Mouse (Mus musculus): ENCODE results near the gene P2rx7. TPM values are rescaled to one million over a fixed set of nuclear protein-coding genes. Genes with fewer than 3 reads are reported as not detected.

P2rx7 gene
- polyA plus RNA-seq, 2 experiments, result 1.7 to 3.6 TPM

GRCm38 (mm10) chr5:122613908-122614732 lies 29.6 kb upstream of the P2rx7 start, which contains the start of gene Ift81:
Gene Ift81 (minus strand): TSS chr5:122614518.
- H3K27me3 ChIP-seq (ENCODE audit: control insufficient read depth, insufficient read depth, low read length), result no peaks in the 10 kb centered on the region
- DNase-seq (ENCODE audit: low spot score) (peak; percentile 97), ATAC-seq (ENCODE audit: low FRiP score, low read depth) (peak; percentile 93)
- peaks cover 7% of the 10 kb centered on the region for H3K36me3 ChIP-seq (ENCODE audit: control insufficient read depth, insufficient read depth, low read length)
- no peaks in the 10 kb centered on the region for H3K9me3 ChIP-seq (ENCODE audit: control insufficient read depth, low read length)
- peaks cover 10% of the 10 kb centered on the region for H3K4me1 ChIP-seq (ENCODE audit: control insufficient read depth, insufficient read depth, low read length)
- peak within 1 kb of the TSS; percentile 92 for H3K27ac ChIP-seq (replicated peaks; ENCODE audit: low read depth, low read length)
- WGBS, result 2% methylated on average over 58 of the region's 67 CpGs
- peak within 1 kb of the TSS; percentile 90 for H3K4me3 ChIP-seq (replicated peaks; ENCODE audit: low read length)
- H3K9ac ChIP-seq (ENCODE audit: low read depth, low read length, severe bottlenecking), result peak within 1 kb of the TSS; percentile 91
- 0 out of 2 replicates have a peak, but pooled peaks have one; percentile 40 for TF ChIP-seq POLR2A (IDR thresholded peaks at IDR 0.05; ENCODE audit: borderline replicate concordance, extremely low read depth, insufficient read depth, insufficient read length)
- peak within 1 kb of the TSS; percentile 62 for H3K4me2 ChIP-seq (replicated peaks; ENCODE audit: low read depth, low read length, severe bottlenecking)

- Histone ChIP-seq H3K36me3 (ENCODE audit: control insufficient read depth, insufficient read depth, low read length) (no peaks in the 10 kb centered on the region), H3K9ac (ENCODE audit: low read depth, low read length, severe bottlenecking) (no peak overlapping the region), H3K9me3 (ENCODE audit: control insufficient read depth, low read length) (no peaks in the 10 kb centered on the region), H3K4me2 (replicated peaks; ENCODE audit: low read depth, low read length, severe bottlenecking) (no peak overlapping the region), H3K27me3 (ENCODE audit: control insufficient read depth, insufficient read depth, low read length) (no peaks in the 10 kb centered on the region), H3K4me3 (replicated peaks; ENCODE audit: low read length) (no peak overlapping the region), H3K27ac (replicated peaks; ENCODE audit: low read depth, low read length) (no peak overlapping the region), H3K4me1 (ENCODE audit: control insufficient read depth, insufficient read depth, low read length) (peaks cover 14% of the 10 kb centered on the region)
- TF ChIP-seq POLR2A (IDR thresholded peaks at IDR 0.05; ENCODE audit: borderline replicate concordance, extremely low read depth, insufficient read depth, insufficient read length), result no peak
- WGBS, result 65% methylated on average over 5 of the region's 5 CpGs
- no peak for DNase-seq (ENCODE audit: low spot score)
- no peak for ATAC-seq (ENCODE audit: low FRiP score, low read depth)
Measured at GRCm38 (mm10) chr5:122617718-122618117, 26.0 kb upstream of the P2rx7 start.

- 66% methylated on average over 9 of the region's 9 CpGs for WGBS
- DNase-seq (ENCODE audit: low spot score) (no peak), ATAC-seq (ENCODE audit: low FRiP score, low read depth) (no peak)
- H3K36me3 ChIP-seq (ENCODE audit: control insufficient read depth, insufficient read depth, low read length), result no peaks in the 10 kb centered on the region
- no peaks in the 10 kb centered on the region for H3K9me3 ChIP-seq (ENCODE audit: control insufficient read depth, low read length)
- H3K27ac ChIP-seq (replicated peaks; ENCODE audit: low read depth, low read length), result no peak overlapping the region
- H3K4me3 ChIP-seq (replicated peaks; ENCODE audit: low read length), result no peak overlapping the region
- H3K4me1 ChIP-seq (ENCODE audit: control insufficient read depth, insufficient read depth, low read length), result peaks cover 9% of the 10 kb centered on the region
- H3K9ac ChIP-seq (ENCODE audit: low read depth, low read length, severe bottlenecking), result no peak overlapping the region
- H3K4me2 ChIP-seq (replicated peaks; ENCODE audit: low read depth, low read length, severe bottlenecking), result no peak overlapping the region
- H3K27me3 ChIP-seq (ENCODE audit: control insufficient read depth, insufficient read depth, low read length), result no peaks in the 10 kb centered on the region
- no peak for TF ChIP-seq POLR2A (IDR thresholded peaks at IDR 0.05; ENCODE audit: borderline replicate concordance, extremely low read depth, insufficient read depth, insufficient read length)
Measured at GRCm38 (mm10) chr5:122619686-122620296, 23.9 kb upstream of the P2rx7 start.

- WGBS, result 14% methylated on average over 7 of the region's 7 CpGs
- peak overlapping the region; percentile 72 for H3K27ac ChIP-seq (replicated peaks; ENCODE audit: low read depth, low read length)
- H3K9ac ChIP-seq (ENCODE audit: low read depth, low read length, severe bottlenecking), result no peak overlapping the region
- H3K4me2 ChIP-seq (replicated peaks; ENCODE audit: low read depth, low read length, severe bottlenecking), result no peak overlapping the region
- DNase-seq (ENCODE audit: low spot score) (peak; percentile 77), ATAC-seq (ENCODE audit: low FRiP score, low read depth) (peak; percentile 84)
- TF ChIP-seq POLR2A (IDR thresholded peaks at IDR 0.05; ENCODE audit: borderline replicate concordance, extremely low read depth, insufficient read depth, insufficient read length), result no peak
- H3K27me3 ChIP-seq (ENCODE audit: control insufficient read depth, insufficient read depth, low read length), result no peaks in the 10 kb centered on the region
- no peaks in the 10 kb centered on the region for H3K36me3 ChIP-seq (ENCODE audit: control insufficient read depth, insufficient read depth, low read length)
- no peaks in the 10 kb centered on the region for H3K9me3 ChIP-seq (ENCODE audit: control insufficient read depth, low read length)
- H3K4me1 ChIP-seq (ENCODE audit: control insufficient read depth, insufficient read depth, low read length), result peaks cover 7% of the 10 kb centered on the region; the same call in 1 of the 2 replicates
- H3K4me3 ChIP-seq (replicated peaks; ENCODE audit: low read length), result no peak overlapping the region
Measured at GRCm38 (mm10) chr5:122621376-122621886, 22.3 kb upstream of the P2rx7 start.

GRCm38 (mm10) chr5:122622526-122622925 lies 21.2 kb upstream of the P2rx7 start:
- no peaks in the 10 kb centered on the region for H3K9me3 ChIP-seq (ENCODE audit: control insufficient read depth, low read length)
- no peaks in the 10 kb centered on the region for H3K27me3 ChIP-seq (ENCODE audit: control insufficient read depth, insufficient read depth, low read length)
- ATAC-seq (ENCODE audit: low FRiP score, low read depth) (no peak), DNase-seq (ENCODE audit: low spot score) (no peak)
- no peak overlapping the region for H3K4me2 ChIP-seq (replicated peaks; ENCODE audit: low read depth, low read length, severe bottlenecking)
- no peak overlapping the region for H3K9ac ChIP-seq (ENCODE audit: low read depth, low read length, severe bottlenecking)
- no peaks in the 10 kb centered on the region for H3K36me3 ChIP-seq (ENCODE audit: control insufficient read depth, insufficient read depth, low read length)
- peak overlapping the region; percentile 72; the same call in 1 of the 2 replicates for H3K27ac ChIP-seq (replicated peaks; ENCODE audit: low read depth, low read length)
- H3K4me3 ChIP-seq (replicated peaks; ENCODE audit: low read length), result no peak overlapping the region
- TF ChIP-seq POLR2A (IDR thresholded peaks at IDR 0.05; ENCODE audit: borderline replicate concordance, extremely low read depth, insufficient read depth, insufficient read length), result no peak
- 93% methylated on average over 5 of the region's 5 CpGs for WGBS
- peaks cover 7% of the 10 kb centered on the region; the same call in 1 of the 2 replicates for H3K4me1 ChIP-seq (ENCODE audit: control insufficient read depth, insufficient read depth, low read length)

Data from limb, embryonic 14.5 days (tissue).